Mouse (Mus musculus): ENCODE data around the gene Smdt1.

- TF ChIP-seq CTCF (IDR thresholded peaks at IDR 0.05; ENCODE audit: low read depth, low read length) = no peak
- no peak for TF ChIP-seq POLR2A (IDR thresholded peaks at IDR 0.05; ENCODE audit: insufficient read depth, low read length)
These were observed 4.9 kb downstream of the Smdt1 start for GRCm38 (mm10) chr15:82343368-82344287.

All from ES-Bruce4 (cell line).